15 mouse cellular contexts compared by ENCODE assay signal in genomic region chr3:115818734-115819133, GRCm38 (mm10).
DNase-seq lines count a peak whose midpoint lies in the region; ATAC-seq and TF ChIP-seq lines count a peak whose summit lies in the region.
"Had no signal": no experiment of that assay in that cellular context is flagged by ENCODE, and none has a peak within 500 bp of the region (broad histone marks: within the 10 kb centered on the region; RNA-seq: fewer than 3 reads in every experiment).

No protein-coding gene starts in this region.

- H3K4me3 ChIP-seq in heart, embryonic 14.5 days (ENCODE audit: control insufficient read depth in 1 of 2, insufficient read depth in 1 of 2, low read depth in 1 of 2, low read length in 2 of 2), result no peak overlapping the region
- peak overlapping the region; percentile 22 to 52 for H3K4me3 ChIP-seq in MEL (ENCODE audit: control insufficient read depth in 1 of 2, insufficient read depth in 1 of 2, low read depth in 2 of 2, low read length in 2 of 2)
- no peak overlapping the region for H3K4me3 ChIP-seq in heart, embryonic 15.5 days
- H3K4me3 ChIP-seq: left cerebral cortex, adult 2 months; neural tube, embryonic 13.5 days had no signal

- ATAC-seq in heart, embryonic 14.5 days (ENCODE audit: insufficient number of reproducible peaks, insufficient read depth, low FRiP score, low read depth), result no peak
- no peak for ATAC-seq in heart, embryonic 15.5 days (replicated peaks; ENCODE audit: insufficient number of reproducible peaks, insufficient read depth, low FRiP score, low read depth)
- peak; percentile 50 for ATAC-seq in megakaryocyte, adult 5-6 weeks (ENCODE audit: poor library complexity, severe bottlenecking)
- ATAC-seq: hindbrain, postnatal 0 days had no signal

- no peak for TF ChIP-seq RAD21 in MEL (IDR thresholded peaks at IDR 0.05; ENCODE audit: low read depth, low read length)

- H3K9ac ChIP-seq in heart, embryonic 14.5 days (ENCODE audit: low read length), result no peak overlapping the region
- peak overlapping the region; percentile 32 for H3K9ac ChIP-seq in MEL (ENCODE audit: control insufficient read depth, low read depth, low read length, poor library complexity, severe bottlenecking)
- no peak overlapping the region for H3K9ac ChIP-seq in heart, embryonic 15.5 days
- H3K9ac ChIP-seq: neural tube, embryonic 13.5 days had no signal

- 49% methylated on average over 7 of the region's 7 CpGs for WGBS in heart, embryonic 14.5 days
- 54% methylated on average over 7 of the region's 7 CpGs for WGBS in heart, embryonic 15.5 days

- peak overlapping the region; percentile 85 to 89; a peak in 3 of 4 replicates for H3K27ac ChIP-seq in heart, embryonic 14.5 days (replicated peaks in 1 of 2; ENCODE audit: control insufficient read depth in 1 of 2, insufficient read depth in 1 of 2, low read depth in 2 of 2, low read length in 2 of 2)
- H3K27ac ChIP-seq in MEL (ENCODE audit: control insufficient read depth, low read depth, low read length), result peak overlapping the region; percentile 41; the same call in 1 of the 2 replicates
- H3K27ac ChIP-seq in heart, embryonic 15.5 days, result peak overlapping the region; percentile 74
- H3K27ac ChIP-seq: hindbrain, postnatal 0 days; left cerebral cortex, adult 2 months; neural tube, embryonic 13.5 days had no signal

- TF ChIP-seq CTCF in MEL (IDR thresholded peaks at IDR 0.05 in 2 of 3, conservative IDR thresholded peaks at IDR 0.05 in 1 of 3; ENCODE audit: control insufficient read depth in 1 of 3, insufficient read depth in 1 of 3, low read depth in 2 of 3, low read length in 3 of 3, poor library complexity in 1 of 3, severe bottlenecking in 1 of 3), result no peak

- H3K9me3 ChIP-seq in heart, embryonic 14.5 days (ENCODE audit: control insufficient read depth, low read length), result no peaks in the 10 kb centered on the region
- H3K9me3 ChIP-seq in MEL (replicated peaks; ENCODE audit: insufficient read depth, low read length), result no peaks in the 10 kb centered on the region
- no peaks in the 10 kb centered on the region for H3K9me3 ChIP-seq in heart, embryonic 15.5 days (replicated peaks)
- H3K9me3 ChIP-seq: neural tube, embryonic 13.5 days had no signal

- no peak for TF ChIP-seq EP300 in MEL (IDR thresholded peaks at IDR 0.05; ENCODE audit: low read depth in 1 of 2, low read length in 2 of 2)

- intact Hi-C loops in heart, postnatal 36 days (cut with DNase I), result no loop called here
- intact Hi-C loops in left cerebral cortex, postnatal 14 days (cut with DNase I), result no loop called here

- peaks cover 31 to 62% of the 10 kb centered on the region in 2 experiments for H3K4me1 ChIP-seq in heart, embryonic 14.5 days (ENCODE audit: control insufficient read depth in 2 of 2, insufficient read depth in 2 of 2, low read length in 2 of 2)
- peaks cover 16 to 35% of the 10 kb centered on the region in 2 experiments for H3K4me1 ChIP-seq in MEL (ENCODE audit: control insufficient read depth in 1 of 2, insufficient read depth in 2 of 2, low read length in 2 of 2)
- H3K4me1 ChIP-seq in heart, embryonic 15.5 days (replicated peaks), result peaks cover 52% of the 10 kb centered on the region

- H3K27me3 ChIP-seq in heart, embryonic 14.5 days (ENCODE audit: control insufficient read depth, insufficient read depth, low read length), result no peaks in the 10 kb centered on the region
- no peaks in the 10 kb centered on the region for H3K27me3 ChIP-seq in MEL (ENCODE audit: control insufficient read depth in 1 of 2, insufficient read depth in 2 of 2, low read length in 2 of 2)
- H3K27me3 ChIP-seq in heart, embryonic 15.5 days, result no peaks in the 10 kb centered on the region
- H3K27me3 ChIP-seq: neural tube, embryonic 13.5 days had no signal

- DNase-seq in heart, postnatal 36 days, result no peak
- DNase-seq in MEL (ENCODE audit: low read depth, low spot score), result peak; percentile 44
- DNase-seq in right cerebral cortex, postnatal 36 days (ENCODE audit: low spot score in 2 of 2), result no peak
- DNase-seq in left cerebral cortex, postnatal 14 days (ENCODE audit: low spot score in 2 of 2), result no peak
- DNase-seq: adrenal gland, adult 2 months; cerebellum, adult 9-11 months; kidney, adult 9 months; lung, postnatal 14 days; thymus, adult 2 months had no signal

- H3K36me3 ChIP-seq in heart, embryonic 14.5 days (ENCODE audit: control insufficient read depth, insufficient read depth, low read length), result no peaks in the 10 kb centered on the region
- peaks cover 0 to 31% of the 10 kb centered on the region in 2 experiments; a peak in 2 of 4 replicates for H3K36me3 ChIP-seq in MEL (ENCODE audit: control insufficient read depth in 1 of 2, insufficient read depth in 2 of 2, low read length in 2 of 2)
- H3K36me3 ChIP-seq in heart, embryonic 15.5 days, result no peaks in the 10 kb centered on the region
- H3K36me3 ChIP-seq: neural tube, embryonic 13.5 days had no signal

- H3K79me2 ChIP-seq in MEL (ENCODE audit: control insufficient read depth, insufficient read depth, low read length, poor library complexity), result no peaks in the 10 kb centered on the region

- no peak for TF ChIP-seq POLR2A in MEL (IDR thresholded peaks at IDR 0.05; ENCODE audit: control insufficient read depth in 1 of 2, insufficient read depth in 1 of 2, low read depth in 1 of 2, low read length in 2 of 2, poor library complexity in 1 of 2)

- H3K4me2 ChIP-seq in heart, embryonic 14.5 days (ENCODE audit: low read length), result no peak overlapping the region
- no peak overlapping the region for H3K4me2 ChIP-seq in heart, embryonic 15.5 days
- H3K4me2 ChIP-seq: neural tube, embryonic 13.5 days had no signal

TF ChIP-seq in MEL, 35 proteins besides CTCF, POLR2A, EP300 and RAD21:
- TF ChIP-seq ELF1 (IDR thresholded peaks at IDR 0.05; ENCODE audit: low read depth, low read length), result no peak
- peak; percentile 57 for TF ChIP-seq GATA1 (IDR thresholded peaks at IDR 0.05; ENCODE audit: low read depth, low read length)
- TF ChIP-seq JUND (IDR thresholded peaks at IDR 0.05; ENCODE audit: low read depth, low read length), result no peak
- no peak for TF ChIP-seq USF2 (IDR thresholded peaks at IDR 0.05; ENCODE audit: borderline replicate concordance in 1 of 2, insufficient read depth in 1 of 2, low read depth in 1 of 2, low read length in 2 of 2)
TF ChIP-seq in MEL: peak in this region for 1.

Comparison
In these comparisons a context has a peak if more than half of its experiments do, and no peak if none do; other contexts are left out.
1. H3K4me3 ChIP-seq: peak in MEL (2 of 2); none in heart, embryonic 14.5 days (0 of 2) and heart, embryonic 15.5 days (single experiment).
2. Peak in every context shown above with its lines, with median percentiles within 50 percentile points of each other: H3K27ac ChIP-seq.